Mouse (Mus musculus) bone marrow, adult 2 months (tissue): Measurements from ENCODE around the gene Gm17490.

Experiments used
- CTCF ChIP-seq: fragments of 200-500 bp; IDR thresholded peaks from 2 replicates; pipeline ENCODE4 v1.5.1; 2011; ENCODE audit warnings: low read length, control low read depth; ENCODE audit not compliant: control insufficient read depth, insufficient read depth
- POLR2A ChIP-seq: fragments of 200-500 bp; IDR thresholded peaks from 2 replicates; pipeline ENCODE4 v1.6.1; 2011; ENCODE audit warnings: low read depth, mild to moderate bottlenecking, control low read depth, low read length, borderline replicate concordance; ENCODE audit not compliant: control insufficient read depth

GRCm38 (mm10) chr2:11651476-11651875 lies 25.4 kb upstream of the Gm17490 start:
- TF ChIP-seq CTCF (no peak), POLR2A (no peak)
